Mouse (Mus musculus) lung, adult 2 months (tissue): ENCODE data around the gene Ssh1.

Experiments used
- CTCF ChIP-seq: fragments of 200-500 bp; IDR thresholded peaks from 2 replicates; pipeline ENCODE4 v1.5.1; 2011; ENCODE audit warnings: mild to moderate bottlenecking, low read length, control low read depth; ENCODE audit not compliant: insufficient read depth
- POLR2A ChIP-seq: fragments of 200-500 bp; IDR thresholded peaks from 2 replicates; pipeline ENCODE4 v1.6.1; 2011; ENCODE audit warnings: low read depth, mild to moderate bottlenecking, control low read depth, low read length, borderline replicate concordance; ENCODE audit errors: extremely low read depth

- no peak for TF ChIP-seq CTCF
- TF ChIP-seq POLR2A = no peak
These were observed 2.6 kb downstream of the Ssh1 start for GRCm38 (mm10) chr5:113991141-113991540.
